Mouse (Mus musculus) adrenal gland (tissue): ENCODE measurements at regions not wholly inside any gene's neighbourhood (a gene's known extent, or its start where the extent isn't known, plus 50 kb on each side); places are given as distances from the start of the nearest gene placed in this dataset.

Experiments used
- intact Hi-C: fragments of 180-260 bp; cut with DNase I; formaldehyde crosslinking; loops from one replicate; pipeline ENCODE4 v1.15.1; 2025

DNA sequence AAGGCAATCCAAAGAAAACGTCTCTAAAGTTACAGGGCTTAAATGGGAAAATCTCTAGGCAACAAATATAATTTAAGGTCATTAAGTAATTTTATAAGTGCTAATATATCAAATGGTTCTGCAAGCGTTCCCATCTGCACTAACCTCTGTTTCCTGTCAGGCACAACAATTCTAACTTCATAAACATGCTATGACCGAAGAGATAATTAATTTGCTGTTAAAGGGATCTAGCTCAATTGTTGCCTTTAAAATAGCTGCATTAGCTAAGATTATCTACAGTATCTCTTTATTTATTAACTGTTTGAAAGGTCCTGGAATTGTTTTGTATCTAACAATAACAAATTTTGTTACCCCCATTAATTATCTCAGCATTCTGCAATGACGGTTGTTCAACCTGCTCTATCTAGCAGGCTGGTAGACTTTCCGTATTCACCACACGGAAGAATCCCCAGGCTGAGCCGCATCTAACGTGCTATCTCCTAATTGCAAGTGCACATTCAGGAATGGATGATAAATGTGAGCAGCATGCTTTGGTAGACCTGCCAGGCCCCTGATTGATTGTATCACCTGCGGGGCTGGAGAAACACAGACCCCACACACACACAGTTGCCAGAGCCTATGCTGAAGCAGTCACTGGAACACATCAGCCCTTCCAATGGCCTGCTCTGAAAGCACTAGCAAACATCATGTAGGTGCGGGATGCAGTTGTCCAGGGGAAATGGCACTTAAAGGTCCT lies 274.4 kb downstream of the Nuak1 start:
- intact Hi-C loops = loop anchor here (10.0 kb wide), 1 partner anchor 269 kb away; no protein-coding TSS in a partner anchor

DNA sequence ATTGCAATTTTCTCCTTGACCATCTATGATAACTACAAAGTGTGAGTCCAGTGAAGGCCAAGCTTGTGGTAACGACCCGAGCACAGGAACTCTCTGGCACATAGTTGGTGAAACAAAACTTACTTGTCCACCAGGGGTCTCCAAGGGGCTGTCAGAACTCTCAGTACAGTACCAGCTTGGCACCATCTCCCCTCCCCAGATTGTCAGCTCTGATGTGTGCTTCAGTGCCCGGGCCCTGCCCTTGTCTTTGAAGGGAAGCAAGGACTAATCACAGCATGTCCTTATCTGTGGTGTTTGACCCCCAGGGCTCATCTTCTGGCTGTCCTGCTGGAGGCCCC lies 273.9 kb downstream of the Nuak1 start:
- intact Hi-C loops = loop anchor here (10.0 kb wide), 1 partner anchor 268 kb away; no protein-coding TSS in a partner anchor

DNA sequence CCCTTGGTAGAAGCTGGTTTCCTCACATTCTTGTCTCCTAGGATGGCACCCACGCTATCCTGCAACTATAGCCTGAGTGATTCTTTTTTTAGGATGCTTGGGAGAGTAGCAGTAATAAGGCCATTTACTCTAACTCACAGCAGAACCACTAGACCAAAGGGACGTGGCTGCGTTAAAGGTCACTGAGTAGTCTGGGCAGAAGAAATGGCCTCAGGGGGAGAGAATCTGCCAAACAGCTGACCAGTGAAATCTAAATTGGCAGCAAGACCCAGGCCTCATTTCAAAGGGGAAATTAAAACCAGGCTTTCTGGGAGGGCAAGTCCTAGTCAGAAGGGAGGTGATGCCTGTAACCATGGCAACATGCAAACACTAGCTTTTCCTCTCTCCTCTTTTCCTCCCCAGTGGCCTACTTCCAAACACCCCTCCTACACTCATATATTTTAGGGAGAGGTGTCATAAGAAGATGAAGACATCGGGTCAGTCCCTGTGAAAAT lies 267.5 kb downstream of the Nuak1 start:
- intact Hi-C loops = no loop called here

DNA sequence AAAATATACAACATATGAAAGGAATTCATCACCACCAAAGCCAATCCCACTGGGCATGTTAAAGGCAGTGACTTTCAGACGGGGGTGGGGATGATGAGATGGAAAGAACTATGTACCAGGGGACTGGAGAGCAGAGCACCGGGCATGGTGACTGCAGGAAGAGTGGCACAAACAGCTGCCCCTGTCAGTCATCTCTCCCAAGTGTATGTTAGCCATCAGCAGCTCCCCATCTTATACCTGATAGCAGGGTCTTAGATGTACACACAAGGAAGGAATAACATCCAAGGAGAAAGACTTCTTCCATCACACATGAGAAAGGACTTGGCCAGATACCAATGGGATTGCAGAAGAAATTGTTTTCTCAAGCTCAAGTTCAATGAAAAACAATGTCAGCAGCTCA lies 257.2 kb downstream of the Nuak1 start:
- intact Hi-C loops = no loop called here

DNA sequence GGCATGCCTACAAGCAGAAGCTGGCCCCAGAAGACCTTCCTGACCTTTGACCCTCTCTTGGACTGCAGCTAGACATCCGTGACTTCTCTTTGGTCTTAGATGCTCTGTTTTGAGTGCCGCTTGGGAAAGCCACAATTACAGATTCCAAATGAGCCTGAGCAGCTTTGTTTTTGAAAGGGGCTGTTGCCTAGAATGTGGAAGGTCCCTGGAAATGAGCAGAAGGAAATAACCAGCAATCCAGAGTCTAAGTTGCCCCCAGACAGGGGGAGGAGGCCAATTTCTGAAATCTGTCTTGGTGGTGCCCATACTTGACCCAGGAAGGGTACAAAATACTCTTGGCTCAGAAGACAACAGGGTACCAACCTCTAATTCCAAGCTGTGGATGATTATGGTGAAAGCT lies 253.9 kb downstream of the Nuak1 start:
- intact Hi-C loops = no loop called here

DNA sequence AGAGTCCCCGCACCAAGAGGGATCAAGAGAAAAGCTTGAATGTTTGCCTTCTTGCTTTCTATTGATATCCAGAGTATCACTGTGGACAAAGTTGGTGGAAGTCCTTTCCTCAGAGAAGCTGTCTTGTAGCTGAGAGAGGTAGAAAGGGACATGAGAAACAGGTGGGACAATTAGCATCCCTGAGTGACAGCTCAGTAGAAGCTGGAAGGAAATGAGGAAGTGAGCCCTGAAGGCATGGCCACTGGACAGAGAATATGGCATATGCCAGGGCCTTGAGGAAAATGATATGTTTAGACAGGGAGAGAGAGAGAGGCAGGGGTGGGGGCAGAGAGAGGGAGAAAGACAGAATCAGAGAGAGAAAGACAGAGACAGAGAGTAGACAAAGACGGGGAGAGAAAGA lies 241.4 kb downstream of the Nuak1 start:
- intact Hi-C loops = no loop called here

DNA sequence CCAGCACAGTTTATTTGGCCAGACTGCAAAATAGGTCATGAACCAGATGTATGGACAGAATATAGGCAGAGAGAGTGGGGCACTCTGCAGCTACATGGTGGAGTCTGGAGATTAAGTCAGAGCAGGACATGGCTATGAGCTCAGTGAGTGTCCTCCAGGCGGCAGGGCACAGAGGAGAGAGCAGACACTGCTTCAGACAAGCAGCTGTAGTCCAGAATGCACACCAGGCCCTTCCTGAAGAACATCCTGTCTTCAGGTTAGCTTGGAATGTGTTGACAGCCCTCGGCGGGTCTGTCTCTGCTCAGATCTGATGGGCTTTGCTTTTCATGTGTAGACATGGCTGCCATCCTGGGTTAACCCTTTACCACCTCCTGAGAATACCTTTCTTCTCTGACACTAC lies 238.6 kb downstream of the Nuak1 start:
- intact Hi-C loops = no loop called here

DNA sequence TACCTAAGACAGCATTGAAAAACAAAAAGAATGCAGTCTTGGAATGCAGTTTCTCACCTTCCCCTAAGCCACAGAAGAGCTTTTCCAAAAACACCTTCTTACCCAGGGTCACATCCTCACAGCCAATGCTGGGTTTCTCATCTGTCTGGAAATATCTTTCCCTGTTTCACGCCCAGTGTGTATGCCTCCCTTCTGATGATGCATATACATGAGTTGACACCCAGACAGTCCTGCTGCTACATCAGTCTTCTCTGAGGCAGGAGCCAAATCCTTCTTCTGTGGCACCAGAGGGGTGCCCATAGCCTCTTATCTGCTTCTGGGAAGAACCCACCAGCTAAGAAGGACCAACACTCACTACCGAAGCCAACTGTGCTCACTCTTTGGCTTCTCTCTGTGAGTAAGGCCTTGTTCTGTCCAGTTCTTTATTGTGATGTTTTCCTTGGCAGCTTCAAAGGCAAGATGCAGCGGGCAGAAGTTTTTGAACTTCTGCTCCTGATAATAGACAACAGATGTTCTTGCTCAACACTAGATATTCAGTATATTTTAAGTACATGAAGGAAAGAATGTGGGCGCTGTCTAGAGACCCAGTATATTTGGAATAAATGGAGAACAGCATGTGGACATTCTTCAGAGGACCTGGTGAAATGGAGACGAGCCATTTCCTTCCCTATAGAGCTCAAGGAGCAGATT lies 228.2 kb downstream of the Nuak1 start:
- intact Hi-C loops = no loop called here

DNA sequence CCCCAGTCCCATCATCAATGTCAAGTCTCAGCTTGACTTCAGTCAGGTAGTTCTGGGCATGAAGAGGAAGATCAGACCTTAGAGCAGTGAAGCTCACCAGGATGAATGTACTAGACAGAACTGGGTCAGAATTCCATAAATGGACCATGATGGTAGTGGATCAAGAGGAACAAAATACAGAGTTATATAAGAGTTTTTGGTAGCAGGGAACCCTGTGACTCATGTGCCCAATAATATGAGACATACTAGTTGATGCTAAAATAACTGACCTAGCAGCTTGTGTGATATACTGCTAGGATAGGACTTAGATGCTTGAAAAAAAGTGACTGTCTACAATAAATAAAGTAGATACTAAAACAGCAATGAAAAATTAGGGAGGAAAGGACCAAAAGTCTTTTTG lies 225.6 kb downstream of the Nuak1 start:
- intact Hi-C loops = no loop called here

DNA sequence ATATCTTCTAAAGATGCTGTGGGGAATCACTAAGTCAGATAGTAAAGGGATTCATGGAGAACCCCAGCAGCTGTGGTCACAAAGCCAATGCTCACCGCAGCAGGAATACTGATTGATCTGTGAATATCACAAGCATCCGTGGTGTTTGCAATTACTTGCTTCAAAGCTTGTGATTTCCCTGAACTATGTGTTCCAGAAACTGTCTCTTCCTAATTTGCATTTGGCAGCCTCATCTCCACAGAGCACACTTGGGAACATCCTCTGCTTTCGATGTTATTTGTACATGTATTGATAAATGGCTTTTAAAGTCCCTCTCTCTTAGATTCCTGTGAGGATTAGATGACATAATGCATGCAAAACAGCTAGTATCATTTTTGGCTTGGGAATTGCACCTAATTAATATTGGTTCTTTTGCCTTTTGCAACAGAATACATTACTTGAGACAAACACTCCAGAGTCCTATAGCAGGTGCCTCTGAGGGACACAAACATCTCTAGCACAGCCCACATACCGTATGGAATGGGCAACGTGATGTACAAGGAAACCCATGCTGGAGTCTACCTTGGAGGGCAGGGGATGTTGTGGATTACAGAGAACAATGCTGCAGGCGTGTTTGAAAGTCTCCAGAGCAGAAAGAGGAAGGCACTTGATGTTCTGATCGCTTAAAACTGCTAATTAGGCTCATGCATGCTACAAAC lies 211.0 kb downstream of the Nuak1 start:
- intact Hi-C loops = no loop called here

DNA sequence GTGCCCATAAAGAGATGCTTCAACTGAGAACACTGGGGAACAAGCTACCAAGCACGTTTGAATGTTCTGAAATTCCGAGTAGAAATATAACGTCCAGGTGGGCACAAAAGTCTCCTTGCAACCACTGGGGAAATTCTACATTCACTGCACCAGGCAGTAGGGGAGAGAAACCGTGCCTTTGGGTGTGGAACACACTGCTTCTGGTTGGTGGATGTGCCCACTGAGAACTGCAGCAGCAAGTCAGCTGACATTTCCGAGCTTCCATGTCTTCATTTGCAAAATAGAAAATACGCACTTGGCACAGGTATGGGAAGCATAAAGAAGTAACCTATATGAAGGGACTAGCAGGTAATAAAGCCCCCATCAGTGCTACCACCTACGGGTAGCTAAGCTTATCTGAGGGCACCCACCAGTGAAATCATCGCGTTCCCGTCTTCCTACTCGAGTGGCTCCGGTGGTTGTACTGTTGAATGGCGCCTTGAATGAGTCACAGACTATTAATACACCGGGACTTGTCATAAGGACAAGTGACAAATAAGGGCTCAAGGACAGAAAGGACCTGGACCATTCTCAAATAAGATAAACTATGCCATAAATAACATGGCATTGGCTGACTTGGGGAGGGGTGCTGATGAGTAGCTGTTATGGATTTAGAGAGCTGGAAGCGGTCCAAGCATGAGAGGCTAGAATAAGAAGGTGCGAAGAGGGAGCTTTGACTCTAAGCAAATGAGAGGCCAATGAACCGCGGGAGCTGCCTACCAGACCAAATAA lies 210.2 kb downstream of the Nuak1 start:
- intact Hi-C loops = no loop called here

DNA sequence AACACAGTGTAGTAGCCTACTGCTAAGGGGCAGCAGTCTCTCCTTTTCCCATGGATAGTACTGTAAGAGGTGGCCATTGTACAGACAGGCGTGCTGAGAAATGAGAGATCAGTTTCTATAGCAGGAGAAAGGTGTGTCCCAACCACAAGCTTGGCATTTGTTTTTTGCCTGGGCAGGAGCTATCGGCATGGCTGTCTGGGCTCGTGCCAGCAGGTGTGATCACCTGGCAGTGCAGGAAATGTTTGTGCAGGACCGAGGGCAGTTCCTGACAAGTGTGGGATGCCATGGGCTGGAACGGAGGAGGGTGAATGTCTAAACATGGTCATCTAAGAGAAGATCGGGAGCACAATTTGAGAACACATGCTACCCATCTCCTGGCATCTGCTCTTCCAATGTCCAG lies 205.4 kb downstream of the Nuak1 start:
- intact Hi-C loops = no loop called here

DNA sequence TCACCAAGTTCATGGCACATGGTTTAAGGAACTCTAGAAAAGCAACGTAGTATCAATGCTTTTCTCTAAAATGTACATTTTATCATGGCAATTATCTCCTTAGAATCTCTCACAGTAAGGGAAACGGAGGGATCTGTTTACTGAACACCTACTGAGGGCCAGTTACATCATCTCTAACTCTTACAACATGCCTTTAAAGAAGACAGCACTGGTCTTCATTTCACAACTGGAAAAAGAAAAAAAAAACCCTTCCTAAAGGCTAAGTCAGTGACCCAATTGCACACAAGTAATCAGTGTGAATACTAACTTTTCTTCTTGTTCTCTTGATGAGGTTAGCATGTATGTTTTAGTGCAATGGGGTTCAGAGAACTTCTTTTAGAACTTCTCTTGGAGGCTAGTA lies 204.2 kb downstream of the Nuak1 start:
- intact Hi-C loops = no loop called here

DNA sequence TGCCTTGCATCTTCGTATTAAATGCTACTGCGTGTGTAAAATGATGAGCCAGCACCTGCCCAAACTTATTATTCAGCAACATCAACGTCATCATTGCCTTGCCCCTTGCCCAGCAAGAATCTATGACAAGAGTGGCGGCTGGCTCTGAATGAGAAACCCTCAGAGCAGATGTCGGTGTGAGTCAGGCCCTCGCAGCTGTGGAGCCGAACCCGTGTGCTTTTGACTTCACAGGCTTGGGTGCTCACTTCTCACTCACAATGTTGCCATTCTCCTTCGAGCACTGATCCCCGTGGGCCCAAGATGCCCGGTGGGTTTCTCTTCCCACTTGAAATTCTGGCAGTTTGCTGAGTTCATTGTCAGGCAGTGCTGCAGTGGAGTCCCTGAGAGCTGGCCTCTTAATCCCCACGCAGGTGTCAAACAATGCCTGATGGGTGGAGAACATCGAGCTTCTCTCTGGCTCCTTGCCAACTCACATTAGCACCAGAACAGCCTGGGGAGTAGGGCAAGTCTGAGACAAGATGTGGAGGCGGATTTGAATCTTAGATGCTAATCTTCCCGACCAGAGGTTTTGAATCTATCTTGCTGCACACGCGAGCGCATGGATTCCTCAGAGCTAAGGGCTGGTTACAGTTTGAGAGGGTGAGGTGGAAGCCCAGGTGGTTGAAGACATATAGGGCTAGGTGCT lies 202.0 kb downstream of the Nuak1 start:
- intact Hi-C loops = no loop called here

DNA sequence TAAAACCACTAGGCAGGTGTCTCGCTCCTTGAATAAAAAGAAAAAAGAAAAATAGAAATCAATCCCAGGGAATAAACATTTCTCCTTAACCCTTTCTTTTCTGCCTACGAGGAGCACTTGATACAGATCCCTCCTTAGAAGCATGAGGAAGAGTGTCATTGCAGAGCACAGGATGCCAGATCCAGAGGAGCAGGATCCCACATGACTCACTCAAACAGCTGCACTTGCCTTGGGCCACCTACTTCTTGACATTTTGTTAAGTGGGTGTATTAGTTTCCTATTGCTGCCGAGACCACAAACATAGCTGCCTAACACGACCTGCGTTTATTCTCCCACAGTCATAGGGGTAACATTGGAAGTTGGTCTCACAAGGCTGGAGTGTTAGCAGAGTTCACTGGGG lies 197.1 kb downstream of the Nuak1 start:
- intact Hi-C loops = no loop called here

DNA sequence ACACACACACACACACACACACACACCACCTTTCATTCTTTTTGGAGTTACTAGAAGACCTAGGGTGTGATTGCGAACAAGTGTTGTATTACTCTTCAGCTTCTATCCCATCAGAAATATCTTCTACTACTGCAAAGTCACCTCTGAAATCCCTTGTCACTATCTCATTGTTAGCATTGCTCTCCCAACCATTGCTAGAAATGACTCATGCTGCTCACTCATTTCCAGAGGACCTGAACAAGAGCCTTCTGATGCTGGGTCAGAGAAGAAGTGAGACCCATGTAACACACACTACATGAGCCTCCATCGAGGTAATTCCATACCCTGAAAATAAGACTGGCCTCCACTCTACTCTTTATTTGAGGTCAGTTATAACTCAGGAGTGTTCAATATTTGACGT lies 191.1 kb downstream of the Nuak1 start:
- intact Hi-C loops = no loop called here

DNA sequence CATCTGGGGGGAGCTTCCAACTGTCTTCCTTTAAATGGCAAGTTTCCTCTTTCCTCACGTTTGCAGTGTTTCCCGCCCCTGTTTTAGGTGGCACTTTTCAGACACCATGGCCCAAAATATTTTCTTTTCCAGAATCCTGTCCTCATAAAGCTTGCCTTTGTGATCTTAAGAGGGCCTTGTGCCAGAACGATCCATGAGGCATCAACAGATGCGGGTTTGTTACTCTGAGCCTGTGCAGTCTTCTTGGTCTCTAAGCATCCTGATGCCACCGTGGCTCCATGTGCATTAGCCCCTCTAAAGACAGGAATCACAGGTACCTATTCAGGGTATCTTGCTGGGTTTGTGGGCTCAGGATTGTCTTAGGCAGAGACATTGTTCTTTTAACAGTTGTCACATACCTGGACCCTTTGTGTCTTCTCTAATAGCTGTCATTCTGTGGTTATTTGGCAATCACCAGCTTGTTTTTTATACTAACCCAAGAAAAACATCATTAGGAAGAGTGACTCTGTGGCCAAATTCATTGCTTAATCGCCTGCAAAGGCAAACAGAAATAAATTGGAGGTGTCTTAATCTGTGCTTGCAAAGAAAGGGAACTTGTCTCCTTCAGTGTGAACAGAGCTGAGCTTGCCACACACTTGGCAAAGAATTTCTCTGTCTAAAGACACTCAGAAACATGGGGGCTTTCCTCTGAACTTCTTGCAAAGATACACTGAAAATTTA lies 179.3 kb downstream of the Nuak1 start:
- intact Hi-C loops = no loop called here

DNA sequence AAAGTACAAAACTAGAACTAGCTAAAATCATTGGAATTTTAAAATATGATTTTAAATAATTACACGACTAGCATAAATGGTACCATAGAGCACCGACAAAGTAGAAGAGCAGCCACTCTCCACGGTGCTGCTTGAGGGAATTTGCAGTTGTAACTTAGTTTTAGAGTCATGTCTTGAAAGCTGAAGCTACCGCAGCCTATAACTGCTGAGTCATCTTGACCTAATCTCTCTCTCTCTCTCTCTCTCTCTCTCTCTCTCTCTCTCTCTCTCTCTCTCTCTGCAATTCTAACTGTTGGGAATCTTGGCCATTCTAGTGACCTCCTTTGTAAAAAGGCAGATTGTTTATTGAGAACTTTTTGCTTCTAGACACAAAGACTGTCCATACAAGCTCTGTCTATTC lies 177.5 kb downstream of the Nuak1 start:
- intact Hi-C loops = no loop called here

DNA sequence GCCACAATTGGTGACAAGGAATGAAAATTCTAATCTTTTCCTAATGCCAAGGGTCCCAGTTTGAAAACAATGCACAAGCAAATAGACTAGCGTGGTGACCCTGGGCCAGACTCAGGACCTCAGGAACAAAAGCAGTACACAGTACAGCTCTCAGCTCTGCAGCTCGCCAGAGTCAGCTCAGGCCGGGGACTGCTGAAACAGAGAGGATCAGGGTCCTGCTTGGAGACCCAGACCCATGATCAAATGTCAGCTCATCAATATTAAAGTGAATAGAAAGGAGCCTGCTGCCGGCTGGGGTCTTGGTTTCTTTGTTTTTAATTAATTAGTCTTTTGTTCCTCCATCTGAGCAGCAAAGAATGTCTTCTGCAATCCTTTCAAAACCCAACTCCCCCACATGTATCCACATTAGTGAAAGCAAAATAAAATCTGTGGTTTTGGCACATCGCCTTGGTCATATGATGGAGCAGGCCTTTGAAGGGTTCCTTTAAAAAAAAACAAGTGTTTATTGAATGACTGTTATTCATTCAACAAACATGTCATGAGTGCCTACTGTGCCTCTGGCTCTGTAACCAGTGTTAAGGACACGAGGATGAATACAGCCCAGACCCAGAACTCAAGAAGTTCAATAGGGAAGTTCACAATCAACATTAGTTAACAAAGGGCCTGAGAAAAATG lies 154.4 kb downstream of the Nuak1 start:
- intact Hi-C loops = no loop called here

DNA sequence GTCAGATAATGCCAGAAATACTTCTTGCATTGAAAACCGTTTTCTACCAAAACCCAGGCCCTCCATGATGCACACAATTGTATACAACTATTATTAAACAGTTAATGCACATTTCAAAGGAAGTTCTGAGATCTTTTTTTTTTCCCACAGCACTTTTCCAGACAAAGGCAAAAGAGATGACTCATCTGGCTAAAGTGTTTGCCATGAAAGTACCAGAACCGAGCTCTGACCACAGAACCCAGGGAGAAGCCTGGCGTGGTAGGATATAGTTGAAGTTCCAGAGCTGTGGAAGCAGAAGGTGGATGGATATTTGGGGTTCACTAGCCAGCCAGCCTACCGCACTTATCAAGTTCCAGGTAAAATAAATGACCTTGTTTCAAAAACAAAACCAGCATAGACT lies 146.0 kb downstream of the Nuak1 start:
- intact Hi-C loops = no loop called here
